Mouse (Mus musculus): ENCODE data around the gene Agbl4. TPM values are rescaled to one million over a fixed set of nuclear protein-coding genes. Genes with fewer than 3 reads are reported as not detected.

The Agbl4 gene
- polyA plus RNA-seq (2015; fragmentation: Nextera tagmentation; extraction: Ambion mirVana) = not detected in 2 replicates

DNA sequence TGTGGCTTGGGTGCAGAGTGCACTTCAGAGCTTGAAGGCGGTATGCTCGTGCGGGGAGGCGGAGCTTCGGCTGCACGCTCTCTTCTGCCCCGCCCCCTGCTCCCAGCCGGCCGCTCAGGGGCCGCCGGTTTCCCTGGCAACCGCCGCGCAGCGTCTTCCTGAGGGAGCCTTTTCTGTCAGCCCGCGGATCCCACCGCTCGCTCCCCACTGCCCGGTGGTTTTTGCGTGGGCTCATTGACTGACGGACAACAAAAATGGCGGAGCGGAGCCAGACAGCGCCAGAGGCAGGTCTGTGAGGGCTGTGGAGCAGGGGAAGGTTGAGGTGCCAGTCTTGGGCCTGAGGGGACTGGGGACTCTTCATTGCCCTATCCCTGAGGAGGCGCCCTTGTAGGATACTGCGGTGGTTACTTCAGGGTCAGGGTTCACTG is at the start of gene Agbl4:
TSS of gene Agbl4 (plus strand) at position 44 of the 428 bp plus-strand sequence.
- no peaks in the 10 kb centered on the region for H3K36me3 ChIP-seq (replicated peaks)
- no peaks in the 10 kb centered on the region for H3K27me3 ChIP-seq
- 1% methylated on average over 27 of the region's 27 CpGs for whole genome bisulfite sequencing (ENCODE audit: insufficient replicate concordance)
- no peaks in the 10 kb centered on the region for H3K9me3 ChIP-seq (replicated peaks)
- H3K9ac ChIP-seq = no peak within 1 kb of the TSS
- no peak within 1 kb of the TSS for H3K27ac ChIP-seq (replicated peaks)
- H3K4me1 ChIP-seq (replicated peaks) = no peaks in the 10 kb centered on the region
- peak within 1 kb of the TSS; percentile 54 for H3K4me2 ChIP-seq
- ATAC-seq (ENCODE audit: insufficient read depth) = no peak
- H3K4me3 ChIP-seq (replicated peaks) = peak within 1 kb of the TSS; percentile 47

DNA sequence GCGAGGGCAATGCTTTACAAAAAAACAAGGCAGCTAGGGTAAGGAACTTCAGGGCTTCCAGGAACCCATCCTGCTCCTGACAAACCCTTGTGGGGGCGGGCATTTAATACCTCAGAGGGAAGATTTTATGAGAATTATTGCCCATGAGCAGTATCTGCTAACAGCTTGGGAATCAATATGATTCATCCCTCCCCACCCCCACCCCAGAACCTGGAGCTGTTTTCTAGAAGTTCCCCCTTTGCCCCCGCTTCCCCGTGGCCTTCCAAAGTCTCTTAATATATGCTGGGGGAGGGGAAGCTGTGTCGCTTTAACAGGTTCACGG is 46.6 kb upstream of the Agbl4 start:
- Histone ChIP-seq H3K36me3 (replicated peaks) (no peaks in the 10 kb centered on the region), H3K9me3 (replicated peaks) (no peaks in the 10 kb centered on the region), H3K4me1 (replicated peaks) (no peaks in the 10 kb centered on the region), H3K27ac (replicated peaks) (no peak overlapping the region), H3K4me3 (replicated peaks) (peak overlapping the region; percentile 53), H3K27me3 (peaks cover 25% of the 10 kb centered on the region), H3K9ac (no peak overlapping the region), H3K4me2 (peak overlapping the region; percentile 69)
- no peak for ATAC-seq (ENCODE audit: insufficient read depth)
- WGBS (ENCODE audit: insufficient replicate concordance) = 8% methylated on average over 6 of the region's 6 CpGs

DNA sequence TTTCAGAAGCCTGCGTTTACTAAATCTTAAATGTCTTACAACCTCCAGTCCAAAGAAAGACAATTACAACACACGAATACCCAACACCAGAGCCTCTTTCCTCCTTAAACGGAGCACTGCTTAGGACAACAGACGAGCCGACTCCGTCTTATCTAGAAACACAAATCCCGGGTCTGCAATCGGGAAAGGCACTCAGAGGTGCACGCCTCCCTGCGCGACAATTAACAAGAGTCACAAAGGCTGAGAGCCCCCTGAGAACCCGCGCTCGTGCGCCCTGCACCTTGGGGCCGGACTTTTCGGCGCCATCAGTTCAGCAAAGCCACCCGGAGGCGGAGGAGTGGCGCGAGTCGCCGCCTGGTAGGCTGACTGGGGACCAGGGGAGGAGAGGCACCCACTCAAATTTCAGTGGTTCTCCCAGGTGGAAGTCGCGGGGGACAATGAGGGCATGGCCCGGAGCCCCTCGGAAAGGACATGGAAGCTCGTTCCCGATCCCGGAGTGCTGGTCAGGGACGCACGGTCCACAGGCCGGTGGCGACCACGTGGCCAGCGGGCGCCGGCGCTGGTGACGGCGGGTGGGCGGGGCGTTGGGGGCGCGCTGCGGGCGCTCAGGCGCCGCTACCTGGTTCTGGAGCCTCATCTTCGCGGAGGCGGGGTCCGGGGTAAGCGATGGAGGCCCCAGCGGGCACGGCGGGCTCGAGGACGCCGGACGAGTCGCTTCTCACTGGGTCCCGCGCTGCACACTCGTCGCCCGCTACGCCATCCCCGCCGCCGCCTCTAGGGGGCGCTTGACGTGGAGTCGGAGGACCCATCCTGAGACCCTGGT is 46.1 kb upstream of the Agbl4 start, which contains the start of gene Elavl4:
TSS of gene Elavl4 (minus strand) at position 732 of the 823 bp plus-strand sequence.
- no peak within 1 kb of the TSS for H3K27ac ChIP-seq (replicated peaks)
- ATAC-seq (ENCODE audit: insufficient read depth) = peak; percentile 54
- H3K4me2 ChIP-seq = peak within 1 kb of the TSS; percentile 69
- WGBS (ENCODE audit: insufficient replicate concordance) = under 1% methylated on average over 75 of the region's 75 CpGs
- no peaks in the 10 kb centered on the region for H3K36me3 ChIP-seq (replicated peaks)
- no peaks in the 10 kb centered on the region for H3K4me1 ChIP-seq (replicated peaks)
- peaks cover 25% of the 10 kb centered on the region for H3K27me3 ChIP-seq
- H3K9ac ChIP-seq = no peak within 1 kb of the TSS
- H3K4me3 ChIP-seq (replicated peaks) = peak within 1 kb of the TSS; percentile 53
- no peaks in the 10 kb centered on the region for H3K9me3 ChIP-seq (replicated peaks)

DNA sequence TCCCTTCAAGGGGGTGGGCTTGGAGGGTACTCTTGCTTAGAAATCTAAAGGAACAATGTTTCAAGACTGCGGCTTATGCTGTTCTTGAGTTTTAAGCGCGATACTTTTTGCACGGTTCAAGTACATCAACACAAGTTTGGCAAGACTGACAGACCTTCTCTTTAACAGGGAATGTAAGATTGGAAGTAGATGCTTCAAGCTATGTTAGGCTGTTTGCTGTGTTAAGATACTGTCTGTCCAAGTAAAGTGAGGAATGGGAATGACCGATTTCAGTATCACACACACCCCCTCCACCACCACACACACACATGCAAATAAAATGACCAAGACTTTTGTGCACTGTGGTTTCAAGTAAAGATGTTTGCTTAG is 45.5 kb upstream of the Agbl4 start:
- 5% methylated on average over 5 of the region's 5 CpGs for WGBS (ENCODE audit: insufficient replicate concordance)
- Histone ChIP-seq H3K9me3 (replicated peaks) (no peaks in the 10 kb centered on the region), H3K4me1 (replicated peaks) (no peaks in the 10 kb centered on the region), H3K36me3 (replicated peaks) (no peaks in the 10 kb centered on the region), H3K27ac (replicated peaks) (no peak overlapping the region), H3K9ac (no peak overlapping the region), H3K4me3 (replicated peaks) (peak overlapping the region; percentile 53), H3K4me2 (peak overlapping the region; percentile 69), H3K27me3 (peaks cover 25% of the 10 kb centered on the region)
- ATAC-seq (ENCODE audit: insufficient read depth) = no peak

DNA sequence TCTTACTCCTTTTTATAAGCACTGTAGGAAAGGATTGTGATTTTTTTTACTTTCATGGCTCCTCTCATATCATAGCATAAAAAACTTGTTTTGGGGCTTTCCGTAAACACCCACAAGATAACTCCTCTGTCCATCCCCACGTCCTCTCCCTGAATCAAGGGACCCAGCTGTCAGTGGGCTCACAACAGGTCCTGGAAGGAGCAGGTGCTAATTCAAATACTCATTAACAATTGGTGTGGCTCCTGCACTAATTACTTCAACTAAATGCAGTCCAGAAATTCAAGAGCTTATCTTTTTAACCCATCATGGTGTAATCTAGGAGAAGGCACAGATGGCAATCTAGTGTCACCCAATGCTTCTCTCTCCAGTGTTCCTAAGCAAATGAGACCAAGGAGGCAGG is 36.9 kb upstream of the Agbl4 start:
- H3K4me1 ChIP-seq (replicated peaks) = no peaks in the 10 kb centered on the region
- H3K9me3 ChIP-seq (replicated peaks) = no peaks in the 10 kb centered on the region
- no peaks in the 10 kb centered on the region for H3K36me3 ChIP-seq (replicated peaks)
- H3K27ac ChIP-seq (replicated peaks) = no peak overlapping the region
- H3K4me2 ChIP-seq = no peak overlapping the region
- H3K4me3 ChIP-seq (replicated peaks) = no peak overlapping the region
- no peak overlapping the region for H3K9ac ChIP-seq
- no peaks in the 10 kb centered on the region for H3K27me3 ChIP-seq
- ATAC-seq (ENCODE audit: insufficient read depth) = no peak
- 63% methylated on average over 2 of the region's 2 CpGs for WGBS (ENCODE audit: insufficient replicate concordance)

DNA sequence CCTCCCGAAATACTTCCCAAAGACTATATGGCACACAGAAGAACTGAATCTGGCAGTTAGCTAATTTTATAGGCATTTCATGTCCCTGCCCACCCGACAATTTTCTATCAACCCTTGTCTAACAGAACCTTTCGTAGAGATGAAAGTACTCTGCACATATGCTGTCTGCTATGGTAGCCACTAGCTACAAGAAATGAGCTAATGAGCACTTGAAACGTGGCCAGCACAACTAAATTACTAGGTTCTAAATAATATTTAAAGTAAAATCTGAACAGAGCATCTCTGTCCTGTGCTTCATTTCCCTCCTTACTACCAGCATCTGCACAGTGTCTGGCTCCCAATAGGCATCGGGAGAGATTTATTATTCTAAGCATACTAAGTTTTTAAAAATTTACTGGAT is 1.2 kb upstream of the Agbl4 start:
- Histone ChIP-seq H3K27me3 (no peaks in the 10 kb centered on the region), H3K27ac (replicated peaks) (no peak overlapping the region), H3K4me2 (no peak overlapping the region), H3K9me3 (replicated peaks) (no peaks in the 10 kb centered on the region), H3K36me3 (replicated peaks) (no peaks in the 10 kb centered on the region), H3K9ac (no peak overlapping the region), H3K4me3 (replicated peaks) (no peak overlapping the region), H3K4me1 (replicated peaks) (no peaks in the 10 kb centered on the region)
- 60% methylated on average over 5 of the region's 5 CpGs for WGBS (ENCODE audit: insufficient replicate concordance)
- ATAC-seq (ENCODE audit: insufficient read depth) = no peak

DNA sequence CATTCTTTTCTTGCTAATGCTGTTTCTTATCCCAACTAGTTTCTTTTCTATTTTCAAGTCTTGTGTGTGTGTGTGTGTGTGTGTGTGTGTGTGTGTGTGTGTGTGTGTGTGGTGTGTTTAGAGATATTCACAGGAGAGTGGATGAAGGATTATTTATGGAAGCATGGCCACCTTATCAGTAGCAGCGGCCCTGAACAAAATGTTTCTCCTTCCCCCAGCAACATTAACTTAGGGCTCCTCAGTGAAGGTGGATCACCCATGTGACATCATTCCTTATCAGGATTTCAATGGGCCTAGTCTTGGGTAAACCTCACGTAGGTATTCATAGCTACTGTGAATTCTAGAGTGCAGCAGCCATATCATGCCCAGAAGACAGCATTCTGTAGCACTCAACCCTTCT is 22.8 kb downstream of the Agbl4 start:
- Histone ChIP-seq H3K36me3 (replicated peaks) (no peaks in the 10 kb centered on the region), H3K9me3 (replicated peaks) (no peaks in the 10 kb centered on the region), H3K9ac (no peak overlapping the region), H3K27me3 (no peaks in the 10 kb centered on the region), H3K4me2 (no peak overlapping the region), H3K4me1 (replicated peaks) (no peaks in the 10 kb centered on the region), H3K4me3 (replicated peaks) (no peak overlapping the region), H3K27ac (replicated peaks) (no peak overlapping the region)
- ATAC-seq (ENCODE audit: insufficient read depth) = no peak
- WGBS (ENCODE audit: insufficient replicate concordance) = 42% methylated on average over 2 of the region's 2 CpGs

DNA sequence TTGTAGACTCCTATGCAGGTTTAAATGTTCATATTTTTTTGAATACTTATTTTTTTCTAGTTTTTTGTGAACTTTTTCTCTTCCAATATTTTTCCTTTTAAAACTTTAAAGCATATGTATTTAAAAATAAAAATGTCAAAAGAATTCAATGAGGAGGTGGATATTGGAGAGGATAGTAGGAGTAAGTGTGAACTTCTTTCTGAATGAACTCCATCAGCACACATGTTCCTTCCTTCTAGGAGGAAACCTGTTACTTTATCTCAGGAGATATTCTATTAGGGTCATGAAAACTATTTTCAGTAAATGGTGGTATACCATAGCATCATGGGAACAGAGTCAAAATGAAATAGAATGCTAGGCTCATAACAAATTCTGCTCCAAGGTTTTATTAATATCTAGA is 30.2 kb downstream of the Agbl4 start:
- no peak for ATAC-seq (ENCODE audit: insufficient read depth)
- H3K36me3 ChIP-seq (replicated peaks) = no peaks in the 10 kb centered on the region
- no peak overlapping the region for H3K27ac ChIP-seq (replicated peaks)
- no peaks in the 10 kb centered on the region for H3K9me3 ChIP-seq (replicated peaks)
- H3K4me3 ChIP-seq (replicated peaks) = no peak overlapping the region
- H3K27me3 ChIP-seq = no peaks in the 10 kb centered on the region
- no peak overlapping the region for H3K4me2 ChIP-seq
- H3K9ac ChIP-seq = no peak overlapping the region
- no peaks in the 10 kb centered on the region for H3K4me1 ChIP-seq (replicated peaks)

DNA sequence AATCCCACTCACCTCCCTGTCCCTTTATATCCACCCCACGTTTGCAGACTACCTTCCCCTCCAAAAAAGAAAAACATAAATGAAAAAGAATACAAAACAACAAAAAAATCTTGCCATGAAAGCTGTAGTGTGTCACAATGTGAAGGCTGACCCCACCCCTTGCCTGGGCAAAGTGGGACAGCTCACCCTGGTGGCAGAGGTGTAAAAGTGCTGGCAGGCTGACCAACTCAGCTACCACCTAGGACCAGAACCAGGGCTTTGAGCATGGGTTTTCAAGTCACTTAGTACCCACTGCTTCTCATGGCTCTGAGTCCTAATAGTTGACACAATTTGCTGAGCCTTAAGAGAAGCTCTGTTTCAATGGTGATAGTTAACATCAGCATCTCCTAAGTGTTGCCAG is 96.9 kb downstream of the Agbl4 start:
- Histone ChIP-seq H3K36me3 (replicated peaks) (no peaks in the 10 kb centered on the region), H3K4me1 (replicated peaks) (no peaks in the 10 kb centered on the region), H3K27ac (replicated peaks) (no peak overlapping the region), H3K27me3 (no peaks in the 10 kb centered on the region), H3K9me3 (replicated peaks) (no peaks in the 10 kb centered on the region), H3K9ac (no peak overlapping the region), H3K4me2 (no peak overlapping the region), H3K4me3 (replicated peaks) (no peak overlapping the region)
- ATAC-seq (ENCODE audit: insufficient read depth) = no peak
- WGBS (ENCODE audit: insufficient replicate concordance) = 9% methylated on average over 1 of the region's 1 CpGs

DNA sequence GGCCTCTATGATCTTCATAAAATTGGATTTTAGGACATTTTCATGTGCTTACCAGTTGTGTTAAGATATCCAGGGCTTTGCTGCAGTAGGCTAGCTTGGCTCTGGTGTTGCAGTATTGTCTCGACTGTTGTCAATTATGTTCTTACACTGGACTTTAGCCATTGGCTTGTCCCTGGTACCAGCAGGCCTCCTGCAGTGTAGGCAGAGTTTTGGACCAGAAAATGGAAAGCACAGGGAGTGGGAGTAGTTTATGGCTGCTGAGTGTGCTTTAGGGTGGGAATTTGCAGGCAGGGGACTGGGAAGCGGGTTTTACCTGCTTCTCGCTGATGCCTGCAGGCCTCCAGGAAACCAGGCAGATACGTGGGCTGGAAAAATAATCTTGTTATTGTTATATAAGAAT is 132.3 kb downstream of the Agbl4 start:
- H3K4me3 ChIP-seq (replicated peaks) = no peak overlapping the region
- H3K27me3 ChIP-seq = no peaks in the 10 kb centered on the region
- no peak overlapping the region for H3K27ac ChIP-seq (replicated peaks)
- no peaks in the 10 kb centered on the region for H3K4me1 ChIP-seq (replicated peaks)
- no peak overlapping the region for H3K4me2 ChIP-seq
- H3K9ac ChIP-seq = no peak overlapping the region
- 61% methylated on average over 4 of the region's 4 CpGs for WGBS (ENCODE audit: insufficient replicate concordance)
- no peaks in the 10 kb centered on the region for H3K9me3 ChIP-seq (replicated peaks)
- ATAC-seq (ENCODE audit: insufficient read depth) = no peak
- no peaks in the 10 kb centered on the region for H3K36me3 ChIP-seq (replicated peaks)

DNA sequence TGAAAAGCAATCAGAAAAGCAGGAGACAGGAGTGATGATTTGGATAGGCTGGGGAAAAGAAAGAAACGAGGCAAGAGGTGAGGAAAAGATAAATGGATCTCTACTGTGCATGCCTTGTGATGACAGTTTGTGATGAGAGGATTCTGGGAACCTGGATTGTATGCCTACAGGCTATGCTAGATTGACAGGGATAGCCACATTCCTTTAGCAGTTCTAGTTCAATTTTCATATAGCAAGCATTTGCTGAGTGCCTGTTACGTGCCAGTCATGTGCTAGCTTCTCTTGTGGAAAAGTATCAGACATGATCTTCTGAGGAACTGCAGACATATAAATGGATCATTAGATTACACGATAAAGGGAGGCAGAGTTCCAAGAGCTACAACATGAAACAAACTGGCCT is 151.8 kb downstream of the Agbl4 start:
- Histone ChIP-seq H3K4me3 (replicated peaks) (no peak overlapping the region), H3K9ac (no peak overlapping the region), H3K4me1 (replicated peaks) (no peaks in the 10 kb centered on the region), H3K4me2 (no peak overlapping the region), H3K27ac (replicated peaks) (no peak overlapping the region), H3K27me3 (no peaks in the 10 kb centered on the region), H3K9me3 (replicated peaks) (no peaks in the 10 kb centered on the region), H3K36me3 (replicated peaks) (no peaks in the 10 kb centered on the region)
- WGBS (ENCODE audit: insufficient replicate concordance) = 48% methylated on average over 3 of the region's 3 CpGs
- no peak for ATAC-seq (ENCODE audit: insufficient read depth)

DNA sequence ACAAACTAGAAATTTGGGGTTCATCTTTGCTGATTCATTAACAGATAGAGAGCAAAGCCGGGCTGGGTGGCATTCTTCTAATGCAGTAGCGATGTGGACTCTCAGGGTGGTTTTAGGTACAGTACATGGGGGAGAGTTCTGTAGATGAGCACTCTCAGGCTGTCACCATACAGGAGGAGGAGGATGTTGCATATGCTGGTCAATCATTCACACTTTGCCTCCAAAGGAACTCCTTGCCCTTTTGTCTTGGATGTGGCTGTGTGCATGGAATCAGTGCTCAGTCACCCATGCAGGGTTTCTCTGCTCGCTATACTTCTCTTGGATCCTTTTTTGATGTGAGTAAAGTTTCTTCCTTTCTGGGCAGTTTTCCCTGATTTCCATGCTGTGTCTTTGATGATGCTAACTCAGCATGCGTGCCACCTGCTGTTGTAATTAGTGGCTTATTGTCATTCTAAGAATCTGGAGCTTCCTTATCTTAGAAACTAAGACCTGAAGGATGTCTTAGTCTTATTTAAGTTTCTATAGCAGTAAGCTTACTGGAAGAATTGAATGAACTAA is 200.3 kb downstream of the Agbl4 start:
- Histone ChIP-seq H3K4me3 (replicated peaks) (no peak overlapping the region), H3K27me3 (no peaks in the 10 kb centered on the region), H3K9ac (no peak overlapping the region), H3K9me3 (replicated peaks) (no peaks in the 10 kb centered on the region), H3K4me2 (no peak overlapping the region), H3K36me3 (replicated peaks) (no peaks in the 10 kb centered on the region), H3K4me1 (replicated peaks) (no peaks in the 10 kb centered on the region), H3K27ac (replicated peaks) (no peak overlapping the region)
- WGBS (ENCODE audit: insufficient replicate concordance) = 52% methylated on average over 4 of the region's 4 CpGs
- ATAC-seq (ENCODE audit: insufficient read depth) = no peak

All from liver, embryonic 15.5 days (tissue).